Mouse (Mus musculus): ENCODE measurements at regions not wholly inside any gene's neighbourhood (a gene's known extent, or its start where the extent isn't known, plus 50 kb on each side); places are given as distances from the start of the nearest gene placed in this dataset.

- H3K4me1 ChIP-seq (ENCODE audit: control insufficient read depth, insufficient read depth, low read length) = peaks cover 17% of the 10 kb centered on the region
- no peaks in the 10 kb centered on the region for H3K27me3 ChIP-seq (ENCODE audit: control insufficient read depth, insufficient read depth, low read length)
- no peak overlapping the region for H3K27ac ChIP-seq (ENCODE audit: low read depth, low read length)
- no peaks in the 10 kb centered on the region for H3K36me3 ChIP-seq (ENCODE audit: control insufficient read depth, insufficient read depth, low read length)
- no peaks in the 10 kb centered on the region for H3K9me3 ChIP-seq (ENCODE audit: control insufficient read depth, low read length)
- ATAC-seq (ENCODE audit: low read depth) = no peak
- WGBS = 90% methylated on average over 9 of the region's 9 CpGs
- no peak overlapping the region for H3K4me2 ChIP-seq (ENCODE audit: low read depth, low read length)
- no peak overlapping the region for H3K4me3 ChIP-seq (ENCODE audit: low read depth, low read length)
- H3K9ac ChIP-seq (replicated peaks; ENCODE audit: low read depth, low read length) = no peak overlapping the region
Observed at GRCm38 (mm10) chr17:4867754-4868445, 126.2 kb upstream of the Arid1b start.

- Histone ChIP-seq H3K9me3 (ENCODE audit: control insufficient read depth, low read length) (no peaks in the 10 kb centered on the region), H3K4me3 (ENCODE audit: low read depth, low read length) (no peak overlapping the region), H3K27me3 (ENCODE audit: control insufficient read depth, insufficient read depth, low read length) (no peaks in the 10 kb centered on the region), H3K27ac (ENCODE audit: low read depth, low read length) (no peak overlapping the region), H3K4me1 (ENCODE audit: control insufficient read depth, insufficient read depth, low read length) (peaks cover 17% of the 10 kb centered on the region), H3K36me3 (ENCODE audit: control insufficient read depth, insufficient read depth, low read length) (no peaks in the 10 kb centered on the region), H3K4me2 (ENCODE audit: low read depth, low read length) (no peak overlapping the region), H3K9ac (replicated peaks; ENCODE audit: low read depth, low read length) (no peak overlapping the region)
- 94% methylated on average over 10 of the region's 10 CpGs for WGBS
- no peak for ATAC-seq (ENCODE audit: low read depth)
Observed at GRCm38 (mm10) chr17:4868446-4868825, 125.7 kb upstream of the Arid1b start.

- H3K9me3 ChIP-seq (ENCODE audit: control insufficient read depth, low read length) = no peaks in the 10 kb centered on the region
- no peak overlapping the region for H3K4me3 ChIP-seq (ENCODE audit: low read depth, low read length)
- peaks cover 17% of the 10 kb centered on the region for H3K4me1 ChIP-seq (ENCODE audit: control insufficient read depth, insufficient read depth, low read length)
- no peak overlapping the region for H3K27ac ChIP-seq (ENCODE audit: low read depth, low read length)
- H3K9ac ChIP-seq (replicated peaks; ENCODE audit: low read depth, low read length) = no peak overlapping the region
- no peak for ATAC-seq (ENCODE audit: low read depth)
- no peaks in the 10 kb centered on the region for H3K27me3 ChIP-seq (ENCODE audit: control insufficient read depth, insufficient read depth, low read length)
- no peak overlapping the region for H3K4me2 ChIP-seq (ENCODE audit: low read depth, low read length)
- 84% methylated on average over 5 of the region's 5 CpGs for WGBS
- H3K36me3 ChIP-seq (ENCODE audit: control insufficient read depth, insufficient read depth, low read length) = no peaks in the 10 kb centered on the region
Observed at GRCm38 (mm10) chr17:4868861-4869260, 125.3 kb upstream of the Arid1b start.

GRCm38 (mm10) chr17:4871267-4871666, 122.9 kb upstream of the Arid1b start:
- no peak for ATAC-seq (ENCODE audit: low read depth)
- Histone ChIP-seq H3K27me3 (ENCODE audit: control insufficient read depth, insufficient read depth, low read length) (no peaks in the 10 kb centered on the region), H3K36me3 (ENCODE audit: control insufficient read depth, insufficient read depth, low read length) (no peaks in the 10 kb centered on the region), H3K4me1 (ENCODE audit: control insufficient read depth, insufficient read depth, low read length) (peaks cover 2% of the 10 kb centered on the region), H3K27ac (ENCODE audit: low read depth, low read length) (no peak overlapping the region), H3K9ac (replicated peaks; ENCODE audit: low read depth, low read length) (no peak overlapping the region), H3K4me3 (ENCODE audit: low read depth, low read length) (no peak overlapping the region), H3K4me2 (ENCODE audit: low read depth, low read length) (no peak overlapping the region), H3K9me3 (ENCODE audit: control insufficient read depth, low read length) (no peaks in the 10 kb centered on the region)
- WGBS = 74% methylated on average over 2 of the region's 2 CpGs

- no peak overlapping the region for H3K4me3 ChIP-seq (ENCODE audit: low read depth, low read length)
- H3K4me1 ChIP-seq (ENCODE audit: control insufficient read depth, insufficient read depth, low read length) = no peaks in the 10 kb centered on the region
- H3K9ac ChIP-seq (replicated peaks; ENCODE audit: low read depth, low read length) = no peak overlapping the region
- no peaks in the 10 kb centered on the region for H3K36me3 ChIP-seq (ENCODE audit: control insufficient read depth, insufficient read depth, low read length)
- no peak overlapping the region for H3K4me2 ChIP-seq (ENCODE audit: low read depth, low read length)
- H3K27me3 ChIP-seq (ENCODE audit: control insufficient read depth, insufficient read depth, low read length) = no peaks in the 10 kb centered on the region
- H3K27ac ChIP-seq (ENCODE audit: low read depth, low read length) = no peak overlapping the region
- H3K9me3 ChIP-seq (ENCODE audit: control insufficient read depth, low read length) = no peaks in the 10 kb centered on the region
- no peak for ATAC-seq (ENCODE audit: low read depth)
- WGBS = 76% methylated on average over 2 of the region's 2 CpGs
Observed at GRCm38 (mm10) chr17:4874459-4874858, 119.7 kb upstream of the Arid1b start.

- no peak overlapping the region for H3K9ac ChIP-seq (replicated peaks; ENCODE audit: low read depth, low read length)
- H3K36me3 ChIP-seq (ENCODE audit: control insufficient read depth, insufficient read depth, low read length) = no peaks in the 10 kb centered on the region
- no peak overlapping the region for H3K4me3 ChIP-seq (ENCODE audit: low read depth, low read length)
- no peaks in the 10 kb centered on the region for H3K4me1 ChIP-seq (ENCODE audit: control insufficient read depth, insufficient read depth, low read length)
- 80% methylated on average over 10 of the region's 10 CpGs for WGBS
- no peaks in the 10 kb centered on the region for H3K27me3 ChIP-seq (ENCODE audit: control insufficient read depth, insufficient read depth, low read length)
- H3K4me2 ChIP-seq (ENCODE audit: low read depth, low read length) = no peak overlapping the region
- no peak for ATAC-seq (ENCODE audit: low read depth)
- no peaks in the 10 kb centered on the region for H3K9me3 ChIP-seq (ENCODE audit: control insufficient read depth, low read length)
- H3K27ac ChIP-seq (ENCODE audit: low read depth, low read length) = no peak overlapping the region
Observed at GRCm38 (mm10) chr17:4875086-4876046, 118.8 kb upstream of the Arid1b start.

GRCm38 (mm10) chr17:4876431-4876830, 117.7 kb upstream of the Arid1b start:
- Histone ChIP-seq H3K4me3 (ENCODE audit: low read depth, low read length) (no peak overlapping the region), H3K9ac (replicated peaks; ENCODE audit: low read depth, low read length) (no peak overlapping the region), H3K4me1 (ENCODE audit: control insufficient read depth, insufficient read depth, low read length) (no peaks in the 10 kb centered on the region), H3K36me3 (ENCODE audit: control insufficient read depth, insufficient read depth, low read length) (no peaks in the 10 kb centered on the region), H3K27ac (ENCODE audit: low read depth, low read length) (no peak overlapping the region), H3K9me3 (ENCODE audit: control insufficient read depth, low read length) (no peaks in the 10 kb centered on the region), H3K4me2 (ENCODE audit: low read depth, low read length) (no peak overlapping the region), H3K27me3 (ENCODE audit: control insufficient read depth, insufficient read depth, low read length) (no peaks in the 10 kb centered on the region)
- no peak for ATAC-seq (ENCODE audit: low read depth)
- WGBS = 83% methylated on average over 4 of the region's 4 CpGs

GRCm38 (mm10) chr17:4881473-4881872, 112.7 kb upstream of the Arid1b start:
- Histone ChIP-seq H3K36me3 (ENCODE audit: control insufficient read depth, insufficient read depth, low read length) (no peaks in the 10 kb centered on the region), H3K9ac (replicated peaks; ENCODE audit: low read depth, low read length) (no peak overlapping the region), H3K27ac (ENCODE audit: low read depth, low read length) (no peak overlapping the region), H3K4me1 (ENCODE audit: control insufficient read depth, insufficient read depth, low read length) (no peaks in the 10 kb centered on the region), H3K4me2 (ENCODE audit: low read depth, low read length) (no peak overlapping the region), H3K9me3 (ENCODE audit: control insufficient read depth, low read length) (no peaks in the 10 kb centered on the region), H3K27me3 (ENCODE audit: control insufficient read depth, insufficient read depth, low read length) (no peaks in the 10 kb centered on the region), H3K4me3 (ENCODE audit: low read depth, low read length) (no peak overlapping the region)
- no peak for ATAC-seq (ENCODE audit: low read depth)
- WGBS = 91% methylated on average over 5 of the region's 5 CpGs

GRCm38 (mm10) chr17:4884083-4884482, 110.0 kb upstream of the Arid1b start:
- Histone ChIP-seq H3K27ac (ENCODE audit: low read depth, low read length) (no peak overlapping the region), H3K9ac (replicated peaks; ENCODE audit: low read depth, low read length) (no peak overlapping the region), H3K4me1 (ENCODE audit: control insufficient read depth, insufficient read depth, low read length) (no peaks in the 10 kb centered on the region), H3K4me2 (ENCODE audit: low read depth, low read length) (no peak overlapping the region), H3K27me3 (ENCODE audit: control insufficient read depth, insufficient read depth, low read length) (no peaks in the 10 kb centered on the region), H3K4me3 (ENCODE audit: low read depth, low read length) (no peak overlapping the region), H3K9me3 (ENCODE audit: control insufficient read depth, low read length) (no peaks in the 10 kb centered on the region), H3K36me3 (ENCODE audit: control insufficient read depth, insufficient read depth, low read length) (no peaks in the 10 kb centered on the region)
- ATAC-seq (ENCODE audit: low read depth) = no peak
- WGBS = 91% methylated on average over 2 of the region's 2 CpGs

All from neural tube, embryonic 14.5 days (tissue).